Mouse (Mus musculus) liver, embryonic 14.5 days (tissue): Measurements from ENCODE around the gene Gm47429. TPM values are rescaled to one million over a fixed set of nuclear protein-coding genes. Genes with fewer than 3 reads are reported as not detected.

Experiments used
- ATAC-seq: fragments of 200-750 bp; cut with Nextera tagmentation; 2 replicates; pipeline ENCODE4 v1.8.0; 2017; ENCODE audit warnings: moderate number of reproducible peaks, mild to moderate bottlenecking, moderate library complexity; ENCODE audit not compliant: insufficient read depth
- DNase-seq, 3 experiments: peaks; one replicate each; pipeline ENCODE4 v3.0.0-alpha.2; 2012 to 2013; ENCODE audit warnings: low read depth in 3 of 3, low spot score in 3 of 3
- H3K27ac ChIP-seq: fragments of 300-500 bp; sonication (generic); 2 replicates; pipeline ENCODE4 v1.5.1; 2014; ENCODE audit warnings: moderate library complexity, mild to moderate bottlenecking, control low read depth, inconsistent platforms
- H3K27me3 ChIP-seq: fragments of 300-500 bp; sonication (generic); 2 replicates; pipeline ENCODE4 v1.6.1; 2014; ENCODE audit warnings: mild to moderate bottlenecking, low read length, moderate library complexity; ENCODE audit not compliant: control insufficient read depth, insufficient read depth
- H3K36me3 ChIP-seq: fragments of 300-500 bp; sonication (generic); replicated peaks from 2 replicates; pipeline ENCODE4 v1.6.1; 2014; ENCODE audit warnings: low read depth; ENCODE audit not compliant: control insufficient read depth, insufficient read depth
- H3K4me1 ChIP-seq, 2 experiments: fragments of 200-500 bp in 1 of 2; fragments of 300-500 bp in 1 of 2; sonication (generic) in 1 of 2; replicated peaks; 2 replicates each; pipeline ENCODE4 v1.6.1; 2012 to 2014; ENCODE audit warnings: antibody characterized with exemption in 1 of 2, inconsistent platforms in 1 of 2, low read length in 1 of 2; ENCODE audit not compliant: control insufficient read depth in 2 of 2, insufficient read depth in 2 of 2
- H3K4me2 ChIP-seq: fragments of 300-500 bp; sonication (generic); 2 replicates; pipeline ENCODE4 v1.6.1; 2014; ENCODE audit warnings: low read depth, mild to moderate bottlenecking, control low read depth, moderate library complexity
- H3K4me3 ChIP-seq, 2 experiments: fragments of 200-500 bp in 1 of 2; fragments of 300-500 bp in 1 of 2; sonication (generic) in 1 of 2; 2 replicates each; pipeline ENCODE4 v1.5.1; 2012 to 2014; ENCODE audit warnings: low read depth in 2 of 2, low read length in 2 of 2, mild to moderate bottlenecking in 2 of 2, control low read depth in 1 of 2, inconsistent platforms in 1 of 2, moderate library complexity in 1 of 2; ENCODE audit not compliant: insufficient read depth in 1 of 2
- H3K9ac ChIP-seq: fragments of 300-500 bp; sonication (generic); replicated peaks from 2 replicates; pipeline ENCODE4 v1.6.1; 2014; ENCODE audit warnings: mild to moderate bottlenecking, control low read depth, moderate library complexity
- H3K9me3 ChIP-seq: fragments of 300-500 bp; sonication (generic); 2 replicates; pipeline ENCODE4 v1.6.1; 2016; ENCODE audit warnings: low read length, mixed read lengths; ENCODE audit not compliant: control insufficient read depth
- CTCF ChIP-seq: IDR thresholded peaks from 2 replicates; pipeline ENCODE4 v1.5.1; 2016; ENCODE audit warnings: antibody characterized with exemption, low read depth, control low read depth
- EP300 ChIP-seq: IDR thresholded peaks from 2 replicates; pipeline ENCODE4 v1.6.1; 2016; ENCODE audit warnings: antibody characterized with exemption, low read depth
- WGBS: fragments of 180-500 bp; shearing (Covaris S2); extraction: QIAGEN DNeasy Blood & Tissue Kit; methylation state at CpG from one replicate; pipeline ENCODE4 v1.1.7; 2014; ENCODE audit not compliant: insufficient replicate concordance; 5-methylcytosine and 5-hydroxymethylcytosine counted together
- polyA plus RNA-seq, 2 experiments: library from polyadenylated mRNA; depleted of rRNA in 1 of 2; stranded (reverse) in 1 of 2; unstranded in 1 of 2; fragments of >200 nt; fragmentation: Nextera tagmentation in 1 of 2; extraction: Ambion mirVana in 1 of 2; gene quantifications; 2 replicates each; pipeline versions ENCODE4 v1.2.1 to v1.2.3; 2012 to 2014

Gm47429 gene
- polyA plus RNA-seq, 2 experiments: not detected

GRCm38 (mm10) chr13:50423625-50424209 lies 20.0 kb downstream of the Gm47429 start:
- Histone ChIP-seq H3K4me1 (no peaks in the 10 kb centered on the region; a peak in 2 of 4 replicates), H3K9ac (no peak overlapping the region), H3K4me3 (no peak overlapping the region), H3K9me3 (no peaks in the 10 kb centered on the region), H3K27me3 (no peaks in the 10 kb centered on the region), H3K27ac (no peak overlapping the region), H3K4me2 (no peak overlapping the region), H3K36me3 (no peaks in the 10 kb centered on the region)
- DNase-seq (no peak), ATAC-seq (no peak)
- TF ChIP-seq CTCF: no peak
- no peak for TF ChIP-seq EP300
- 75% methylated on average over 8 of the region's 8 CpGs for WGBS

DNA sequence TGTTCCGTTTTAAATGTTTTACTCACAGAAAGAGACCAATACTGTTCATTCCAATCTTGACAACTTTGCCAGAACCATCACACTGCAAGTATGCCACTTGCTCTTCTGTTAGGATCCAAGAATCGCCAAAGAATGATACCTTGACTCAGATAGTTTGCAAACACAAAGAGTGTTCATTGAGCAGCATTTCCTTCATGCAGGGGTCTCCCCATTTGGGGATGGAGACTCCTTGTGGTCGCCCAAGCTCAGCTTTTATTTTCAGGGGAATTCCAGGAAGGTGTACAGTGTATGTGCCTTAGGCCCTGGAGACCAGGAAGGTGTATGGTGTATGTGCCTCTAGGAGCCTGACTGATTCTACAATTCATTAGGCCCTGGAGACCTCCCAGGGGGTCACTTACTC lies 25.3 kb downstream of the Gm47429 start:
- no peak for TF ChIP-seq EP300
- no peak for TF ChIP-seq CTCF
- no peak overlapping the region for H3K27ac ChIP-seq
- H3K9me3 ChIP-seq: no peaks in the 10 kb centered on the region
- H3K27me3 ChIP-seq: no peaks in the 10 kb centered on the region
- ATAC-seq (no peak), DNase-seq (no peak)
- peak overlapping the region; percentile 68 for H3K4me2 ChIP-seq
- no peak overlapping the region; the same call in 1 of the 2 replicates for H3K9ac ChIP-seq
- WGBS: 49% methylated on average over 3 of the region's 3 CpGs
- H3K4me1 ChIP-seq: peaks cover 0 to 6% of the 10 kb centered on the region in 2 experiments; a peak in 2 of 4 replicates
- H3K36me3 ChIP-seq: no peaks in the 10 kb centered on the region
- peak overlapping the region; percentile 64; a peak in 3 of 4 replicates for H3K4me3 ChIP-seq

DNA sequence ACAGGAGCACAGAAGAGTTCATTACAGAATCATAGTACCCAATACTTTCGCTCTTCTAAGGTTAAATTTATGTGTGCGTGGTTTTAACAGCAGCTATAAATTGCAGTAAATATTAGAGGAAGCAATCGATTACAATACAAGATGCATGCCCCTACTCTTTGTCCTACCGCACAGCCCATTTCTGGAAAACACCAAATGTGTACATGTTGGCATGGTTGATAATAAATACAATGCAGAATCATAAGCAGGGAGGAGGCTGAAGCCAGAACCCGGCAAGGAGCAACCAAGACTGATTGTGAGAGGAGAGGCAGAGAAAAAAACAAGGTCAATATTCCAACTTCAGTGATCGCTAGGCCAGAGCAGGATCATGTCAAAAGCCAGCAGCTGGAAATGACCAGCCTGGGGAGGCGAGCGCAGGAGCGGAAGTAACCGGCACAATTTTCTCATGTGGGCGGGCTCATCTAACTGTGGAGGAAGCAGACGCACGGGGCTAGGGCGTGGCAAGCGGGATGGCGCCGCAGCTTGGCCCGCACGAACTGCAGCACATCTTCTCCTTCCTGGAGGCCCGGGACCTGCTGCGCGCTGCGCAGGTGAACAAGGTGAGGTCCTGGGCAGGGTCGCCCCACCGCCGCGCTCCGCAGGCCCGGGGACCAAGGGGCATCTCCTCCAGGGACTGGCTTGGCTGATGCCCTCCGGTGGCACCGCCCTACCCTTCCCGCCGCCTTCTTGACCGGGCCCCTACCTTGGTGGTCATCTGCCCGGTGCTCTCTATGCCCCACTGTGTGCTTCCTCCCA lies 26.1 kb downstream of the Gm47429 start, which contains the start of gene Fbxw17:
Fbxw17 (plus strand) TSS at position 476 of the 795 bp plus-strand sequence.
- peak within 1 kb of the TSS; percentile 68 for H3K4me2 ChIP-seq
- no peak within 1 kb of the TSS for H3K27ac ChIP-seq
- peak within 1 kb of the TSS; percentile 64 for H3K4me3 ChIP-seq
- H3K27me3 ChIP-seq: no peaks in the 10 kb centered on the region
- H3K36me3 ChIP-seq: no peaks in the 10 kb centered on the region
- peak within 1 kb of the TSS; percentile 28 for H3K9ac ChIP-seq
- peaks cover 0 to 6% of the 10 kb centered on the region in 2 experiments; a peak in 2 of 4 replicates for H3K4me1 ChIP-seq
- DNase-seq (peak; percentile 15 to 38 (median 24)), ATAC-seq (peak; percentile 77)
- no peaks in the 10 kb centered on the region for H3K9me3 ChIP-seq
- TF ChIP-seq EP300: no peak
- TF ChIP-seq CTCF: no peak
- WGBS: 12% methylated on average over 31 of the region's 35 CpGs

Other genes with a start within 250 kb of the Gm47429 start
- gene Gm906, start 193.6 kb downstream of the Gm47429 start, polyA plus RNA-seq (2012; rRNA removed): not detected in 2 replicates
- gene Gm906, start 193.6 kb downstream of the Gm47429 start, polyA plus RNA-seq (2014; fragmentation: Nextera tagmentation; extraction: Ambion mirVana): not detected in 2 replicates
- 2.7 and 3.5 TPM in 2 replicates for gene Fbxw17, start 26.0 kb downstream of the Gm47429 start, polyA plus RNA-seq (2012; rRNA removed)
- gene Fbxw17, start 26.0 kb downstream of the Gm47429 start, polyA plus RNA-seq (2014; fragmentation: Nextera tagmentation; extraction: Ambion mirVana): 3.4 and 4.4 TPM in 2 replicates
- not detected in 2 replicates for gene Nutm2, start 23.4 kb upstream of the Gm47429 start, polyA plus RNA-seq (2012; rRNA removed)
- not detected in 2 replicates for gene Nutm2, start 23.4 kb upstream of the Gm47429 start, polyA plus RNA-seq (2014; fragmentation: Nextera tagmentation; extraction: Ambion mirVana)
- gene Gm904, start 199.3 kb upstream of the Gm47429 start, polyA plus RNA-seq (2012; rRNA removed): not detected in 2 replicates
- not detected in 2 replicates for gene Gm904, start 199.3 kb upstream of the Gm47429 start, polyA plus RNA-seq (2014; fragmentation: Nextera tagmentation; extraction: Ambion mirVana)